Mouse (Mus musculus) hindlimb bud, embryonic 11.5 days (tissue): ENCODE measurements around the gene Gm20662.
"Not testable (repeated sequence)": the region's sequence is repeated elsewhere in the genome, so short reads cannot be mapped to it uniquely, and the experiment has no call there.

Source experiments
- DNase-seq: peaks from one replicate; pipeline ENCODE4 v3.0.0-alpha.2; 2012; ENCODE audit warnings: low read depth, low spot score; ENCODE audit errors: extremely low spot score

The Gm20662 gene

DNA sequence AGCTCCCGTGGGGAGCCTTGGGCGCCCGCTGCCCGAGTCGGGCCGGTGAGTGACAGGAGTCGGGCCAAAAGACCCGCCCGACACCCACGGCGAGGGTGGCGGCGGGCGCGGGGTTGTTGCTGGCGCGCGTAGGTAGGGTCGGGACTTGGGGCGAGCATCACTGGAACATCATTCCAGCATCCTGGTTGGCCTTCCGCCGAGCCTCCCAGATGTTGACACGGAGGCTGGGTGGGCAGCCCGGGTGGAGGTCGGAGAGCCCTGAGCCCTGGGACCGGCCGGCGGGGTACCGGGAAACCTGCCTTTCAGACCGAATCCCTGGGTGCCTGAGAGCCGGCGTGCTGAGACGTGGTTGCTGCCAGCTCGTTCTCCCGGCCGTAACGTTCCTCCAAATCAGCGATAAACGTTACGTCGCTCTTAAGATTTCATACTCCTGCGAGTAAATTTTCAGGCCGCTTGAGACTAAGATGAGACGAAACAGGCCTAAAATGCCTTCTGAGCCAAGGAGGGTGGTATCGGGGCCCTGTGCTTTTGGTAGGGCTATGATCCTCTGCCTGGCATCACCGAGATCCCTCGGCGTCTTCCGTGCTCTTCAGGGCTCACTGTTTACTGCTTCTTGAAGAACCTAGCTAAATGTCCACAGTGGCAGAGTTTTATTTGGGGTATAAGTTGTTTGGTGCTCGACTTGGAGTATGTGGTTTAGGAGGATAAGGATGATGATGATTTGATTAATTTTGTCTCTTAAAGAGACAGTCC lies 6.8 kb downstream of the Gm20662 start:
- no peak for DNase-seq

DNA sequence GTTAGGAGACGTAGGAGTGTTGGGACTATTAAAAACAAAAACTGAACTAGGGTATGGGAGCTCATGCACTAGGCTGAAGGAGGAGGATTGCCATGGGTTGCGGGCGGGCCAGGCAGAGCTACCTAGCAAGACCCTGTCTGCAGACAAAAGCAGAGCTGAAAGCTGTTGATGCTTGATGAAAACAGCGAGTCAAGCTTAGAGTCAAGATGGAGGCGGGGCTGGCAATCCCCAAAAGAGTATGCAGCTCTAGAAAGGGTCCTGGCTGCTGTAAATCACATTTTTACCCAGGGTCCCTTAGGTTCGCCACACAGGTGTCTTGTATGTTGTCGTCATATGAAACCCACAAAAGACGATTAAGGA lies 7.4 kb downstream of the Gm20662 start:
- DNase-seq, result no peak

DNA sequence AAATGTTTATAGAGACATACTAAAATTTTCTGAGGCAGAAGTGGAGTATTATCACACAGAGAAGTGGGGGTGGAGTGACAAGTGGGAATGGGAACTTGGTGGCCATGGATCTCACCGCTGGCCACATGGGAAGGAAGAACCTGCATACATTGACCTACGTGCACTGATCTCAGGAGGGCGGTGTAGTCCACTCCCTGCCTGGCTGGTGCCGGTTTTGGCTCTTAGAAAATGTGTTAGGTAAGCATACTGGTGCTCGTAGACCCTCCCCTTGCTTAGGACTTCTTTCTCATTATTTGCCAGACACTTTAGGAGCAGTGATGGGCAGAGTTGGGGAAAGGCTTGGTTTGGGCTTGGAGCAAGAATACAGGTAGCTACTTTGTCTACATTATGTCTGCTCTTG lies 11.9 kb downstream of the Gm20662 start:
- no peak for DNase-seq

DNA sequence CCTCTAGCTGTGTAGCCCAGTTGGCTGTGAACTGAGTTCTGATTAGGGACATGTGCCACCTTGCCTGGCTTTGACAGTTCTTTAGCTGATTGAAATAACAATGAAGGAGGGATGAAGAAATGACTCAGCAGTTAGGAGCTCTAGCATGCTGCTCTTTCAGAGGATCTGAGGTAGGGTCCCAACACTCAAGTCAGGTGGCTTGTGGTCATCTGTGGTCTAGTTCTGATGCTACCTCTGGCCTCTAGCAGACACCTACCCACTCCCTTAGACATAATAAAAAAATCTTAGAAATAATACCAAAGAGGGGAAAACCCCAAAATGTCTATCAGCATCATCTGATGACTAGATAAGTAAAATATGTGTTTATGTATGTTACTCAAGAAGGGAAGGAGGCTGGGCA lies 14.2 kb downstream of the Gm20662 start:
- no peak for DNase-seq

DNA sequence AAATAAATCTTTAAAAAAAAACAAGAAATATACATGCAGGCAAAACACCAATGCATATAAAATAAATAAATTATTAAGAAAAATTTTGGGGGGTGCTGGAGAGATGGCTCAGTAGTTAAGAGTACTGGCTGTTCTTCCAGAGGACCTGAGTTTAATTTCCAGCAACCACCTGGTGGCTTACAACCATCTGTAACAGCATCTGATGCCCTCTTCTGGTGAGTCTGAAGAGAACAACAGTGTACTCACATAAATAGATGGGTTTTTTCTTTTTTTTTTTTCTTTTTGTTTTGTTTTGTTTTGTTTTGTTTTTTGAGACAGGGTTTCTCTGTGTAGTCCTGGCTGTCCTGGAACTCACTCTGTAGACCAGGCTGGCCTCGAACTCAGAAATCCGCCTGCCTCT lies 17.4 kb downstream of the Gm20662 start:
- DNase-seq, result not testable (repeated sequence)

- DNase-seq, result no peak
Measured at GRCm38 (mm10) chr9:108017127-108017526, 21.0 kb downstream of the Gm20662 start.

GRCm38 (mm10) chr9:108020741-108021140 lies 24.6 kb downstream of the Gm20662 start:
- DNase-seq, result no peak

DNA sequence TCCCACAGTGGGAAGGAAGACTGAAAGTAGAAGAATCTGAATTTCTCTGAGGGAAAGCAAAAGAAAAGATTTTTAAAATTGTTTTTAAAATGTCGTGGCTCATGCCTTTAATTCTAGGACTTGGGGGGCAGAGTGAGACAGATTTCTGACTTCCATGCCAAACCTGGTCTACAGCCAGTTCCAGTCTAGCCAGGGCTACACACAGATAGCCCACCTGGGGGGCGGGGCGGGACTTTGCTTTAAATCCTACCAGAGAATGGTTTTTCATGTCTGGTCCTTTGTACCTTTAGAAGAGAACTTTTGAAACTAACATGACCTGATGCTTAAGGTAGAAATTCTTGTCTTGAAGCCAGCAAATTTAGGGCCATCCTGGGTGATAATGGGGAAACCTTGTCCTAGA lies 27.1 kb downstream of the Gm20662 start:
- DNase-seq, result no peak

DNA sequence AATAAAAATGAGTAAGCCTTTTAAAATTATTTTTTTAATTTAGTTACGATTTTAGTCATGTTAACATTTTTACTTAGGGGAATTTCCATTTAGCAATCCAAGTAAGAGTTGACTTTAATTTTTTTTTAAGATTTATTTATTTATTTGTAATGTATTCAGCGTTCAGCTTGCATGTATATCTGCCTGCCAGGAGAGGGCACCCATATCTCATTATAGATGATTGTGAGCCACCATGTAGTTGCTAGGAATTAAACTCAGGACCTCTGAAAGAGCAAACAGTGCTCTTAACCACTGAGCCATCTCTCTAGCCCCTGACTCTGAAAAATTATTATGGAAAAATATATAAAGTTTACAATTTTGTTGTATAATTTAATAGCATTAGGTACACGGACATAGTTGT lies 30.4 kb downstream of the Gm20662 start:
- DNase-seq, result no peak

DNA sequence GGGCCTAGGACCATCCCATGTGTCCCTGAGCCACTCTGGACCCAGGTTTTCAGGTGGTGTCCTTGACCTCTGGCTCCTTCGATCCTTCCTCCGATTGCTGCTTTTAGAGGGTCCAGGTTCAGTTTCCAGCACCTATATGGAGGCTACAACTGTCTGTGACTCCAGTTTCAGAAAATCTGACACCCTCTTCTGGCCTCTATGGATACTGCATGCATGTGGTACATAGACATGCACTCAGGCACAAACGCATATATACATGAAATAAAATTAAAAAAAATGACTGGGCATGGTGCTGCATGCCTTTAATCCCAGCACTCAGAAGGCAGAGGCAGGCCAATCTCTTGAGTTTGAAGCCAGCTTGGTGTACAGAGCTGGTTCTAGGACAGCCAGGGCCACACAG lies 31.7 kb downstream of the Gm20662 start:
- no peak for DNase-seq

- DNase-seq, result no peak
Measured at GRCm38 (mm10) chr9:108032126-108032525, 36.0 kb downstream of the Gm20662 start.

GRCm38 (mm10) chr9:108035331-108036156 lies 39.4 kb downstream of the Gm20662 start:
- no peak for DNase-seq

- DNase-seq, result no peak
Measured at GRCm38 (mm10) chr9:108044751-108045492, 48.8 kb downstream of the Gm20662 start.

DNA sequence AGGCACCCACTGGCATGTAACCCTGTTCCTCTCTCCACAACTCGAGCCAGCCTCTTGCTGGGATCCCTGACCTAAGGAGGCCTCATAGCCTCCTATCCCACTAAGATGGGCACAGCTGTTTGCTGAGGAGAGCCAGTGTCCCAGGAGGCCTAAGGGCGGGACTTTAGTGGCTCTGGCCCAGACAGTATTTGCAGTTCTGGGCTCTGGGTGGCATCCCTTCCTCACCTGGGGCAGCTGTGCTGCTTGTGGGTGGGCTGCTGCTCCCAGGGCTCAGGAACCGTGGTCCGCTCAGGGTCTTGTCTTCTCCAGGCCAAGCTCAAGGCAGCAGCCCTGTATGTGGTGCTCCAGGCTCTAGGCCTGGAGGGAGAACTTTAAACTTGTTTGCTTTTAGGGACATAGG lies 50.4 kb downstream of the Gm20662 start:
- no peak for DNase-seq

- DNase-seq, result no peak
Measured at GRCm38 (mm10) chr9:108047601-108048565, 51.7 kb downstream of the Gm20662 start.

- no peak for DNase-seq
Measured at GRCm38 (mm10) chr9:108048566-108048955, 52.4 kb downstream of the Gm20662 start.

DNA sequence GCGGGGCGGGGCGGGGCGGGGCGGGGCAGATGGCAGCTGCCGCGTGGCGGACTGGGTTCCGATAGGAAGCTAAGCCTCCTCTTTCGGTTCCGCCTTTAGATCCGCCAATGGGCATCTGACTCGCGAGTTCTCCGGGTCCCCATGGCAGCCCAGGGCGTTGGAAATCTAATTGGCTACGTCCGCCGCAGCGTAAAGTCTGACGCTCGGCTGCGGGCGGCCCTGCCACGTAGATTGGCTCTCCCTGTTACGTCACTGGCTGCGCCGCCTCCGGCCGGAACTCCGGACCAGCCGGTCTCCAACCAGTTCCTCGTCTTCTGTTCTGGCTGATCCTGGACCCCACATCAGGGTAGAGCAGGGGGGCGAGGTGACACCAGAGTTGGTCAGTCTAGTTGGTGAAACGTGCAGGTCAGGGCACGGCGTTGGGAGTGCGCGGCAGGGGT lies 52.9 kb downstream of the Gm20662 start, which contains the start of gene Gmppb:
Gmppb (plus strand) TSS at position 227 of the 440 bp plus-strand sequence.
- DNase-seq, result peak; percentile 83

DNA sequence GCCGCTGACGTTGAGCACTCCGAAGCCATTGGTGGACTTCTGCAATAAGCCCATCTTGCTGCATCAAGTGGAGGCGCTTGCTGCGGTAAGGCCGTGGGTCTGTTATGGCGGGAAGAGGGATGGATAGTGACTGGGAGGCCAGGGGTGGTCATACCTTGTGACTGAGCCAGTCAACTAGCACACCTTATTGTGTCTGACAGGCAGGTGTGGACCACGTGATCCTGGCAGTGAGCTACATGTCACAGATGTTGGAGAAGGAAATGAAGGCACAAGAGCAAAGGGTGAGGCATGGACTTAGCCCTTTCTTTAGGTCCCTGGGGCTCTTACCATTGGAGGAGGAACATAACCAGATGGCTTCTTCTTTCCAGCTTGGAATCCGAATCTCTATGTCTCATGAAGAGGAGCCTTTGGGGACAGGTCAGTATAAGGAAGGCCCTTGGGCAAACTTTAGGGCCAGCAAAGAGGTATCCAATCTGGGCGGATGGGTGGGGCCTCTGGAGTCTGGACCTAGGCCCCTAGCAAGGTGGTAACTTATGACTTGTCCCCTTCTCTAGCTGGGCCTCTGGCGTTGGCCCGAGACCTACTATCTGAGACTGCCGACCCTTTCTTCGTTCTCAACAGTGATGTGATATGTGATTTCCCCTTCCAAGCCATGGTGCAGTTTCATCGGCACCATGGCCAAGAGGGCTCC lies 53.6 kb downstream of the Gm20662 start:
- no peak for DNase-seq

DNA sequence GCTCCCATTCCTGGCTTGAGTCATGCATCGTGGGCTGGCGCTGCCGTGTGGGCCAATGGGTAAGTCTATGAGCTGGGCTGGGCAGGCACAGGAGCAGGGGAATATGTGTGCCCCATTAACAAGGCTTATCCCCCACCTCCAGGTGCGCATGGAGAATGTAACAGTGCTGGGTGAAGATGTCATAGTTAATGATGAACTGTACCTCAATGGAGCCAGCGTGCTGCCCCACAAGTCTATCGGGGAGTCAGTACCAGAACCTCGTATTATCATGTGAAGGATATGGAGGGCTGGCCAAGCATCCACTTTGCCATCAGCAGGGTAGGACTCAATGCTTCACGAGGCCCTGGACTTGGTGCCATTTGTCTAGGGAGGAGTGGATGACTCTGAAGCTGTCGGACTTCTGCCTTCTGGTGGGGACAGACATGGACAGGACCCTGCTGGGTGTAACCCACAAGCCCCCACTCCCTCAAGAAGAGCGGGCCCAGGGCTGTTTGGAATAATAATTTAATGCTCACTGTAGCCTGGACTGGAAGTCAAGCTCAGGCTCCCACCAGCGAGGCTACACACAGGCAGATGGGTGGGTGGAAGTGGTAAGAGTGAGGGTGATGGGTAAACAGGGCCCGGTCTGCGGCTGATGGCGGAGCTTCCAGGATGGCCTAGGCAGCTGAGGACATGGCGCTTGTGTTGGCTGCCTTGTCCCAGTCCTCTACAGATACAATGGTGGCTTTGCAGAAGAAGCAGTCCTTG lies 55.2 kb downstream of the Gm20662 start:
- DNase-seq, result no peak
